Mouse (Mus musculus) natural killer cell, adult 2 months (primary cell): Measurements from ENCODE around the gene Ilf2.
A peak's percentile ranks its signal among the peaks of the same experiment; 100 is the strongest.

Experiments
- DNase-seq, 2 experiments: peaks; one replicate each; pipeline ENCODE4 v3.0.0; 2022; ENCODE audit warnings: low spot score in 2 of 2

The Ilf2 gene

DNA sequence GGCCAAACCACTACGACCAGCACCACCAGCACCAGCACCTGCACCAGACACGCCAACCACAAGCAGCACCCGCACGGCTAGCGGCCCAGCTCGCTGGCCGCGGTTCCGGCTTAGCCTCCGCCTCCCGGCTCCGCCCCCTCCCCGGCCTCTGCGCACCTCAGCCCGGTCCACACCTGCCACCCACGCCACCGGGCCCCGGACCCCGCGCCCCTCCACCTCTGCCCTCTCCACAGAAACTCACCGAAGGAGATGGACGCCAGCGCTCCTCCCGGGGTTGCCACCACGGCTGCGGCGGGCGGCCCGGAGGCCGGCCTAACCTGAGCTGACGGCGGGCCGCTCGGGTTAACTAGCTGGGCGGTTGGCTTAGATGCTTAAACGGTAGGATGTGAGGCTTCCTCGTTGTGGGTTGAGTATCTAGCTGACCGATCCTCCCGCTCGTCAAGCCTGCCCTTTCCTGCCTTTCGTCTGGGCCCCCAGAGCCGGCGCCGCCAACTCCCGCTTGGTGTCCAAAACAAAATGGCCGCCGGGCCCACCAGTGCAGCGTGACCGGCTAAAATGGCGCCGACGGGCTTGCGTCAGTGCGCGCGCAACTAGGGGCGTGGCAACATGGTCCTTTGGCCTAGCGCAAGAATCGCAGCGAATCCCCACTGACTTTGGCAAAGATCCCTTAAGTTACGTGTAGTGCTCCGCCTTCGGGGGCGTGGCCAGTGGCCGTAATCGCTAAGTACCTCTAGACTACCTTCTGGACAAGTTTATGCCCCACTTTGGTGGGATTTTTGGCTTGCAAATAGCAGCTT is 33.2 kb downstream of the Ilf2 start, which contains the start of gene Chtop:
Gene Chtop (minus strand): TSS at position 549 of the 797 bp plus-strand sequence.
- DNase-seq, result peak; percentile 99

DNA sequence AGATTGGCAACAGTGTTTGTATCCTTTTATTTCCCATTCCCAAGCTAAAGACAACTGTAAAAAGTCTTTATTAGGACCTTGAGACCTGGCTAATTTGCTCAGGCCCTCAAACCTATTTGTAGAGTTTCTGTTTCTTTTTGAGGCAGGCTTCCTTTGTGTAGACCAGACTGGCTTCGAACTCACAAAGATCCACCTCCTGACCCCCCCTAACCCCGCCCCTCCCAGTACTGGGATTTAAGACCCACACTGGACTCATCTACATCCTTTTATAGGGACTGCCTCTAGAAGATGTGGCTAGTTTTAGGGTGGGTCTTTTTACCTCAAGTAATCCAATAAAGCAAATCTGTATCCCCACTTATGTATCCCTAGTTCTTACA is 33.8 kb downstream of the Ilf2 start:
- no peak for DNase-seq

DNA sequence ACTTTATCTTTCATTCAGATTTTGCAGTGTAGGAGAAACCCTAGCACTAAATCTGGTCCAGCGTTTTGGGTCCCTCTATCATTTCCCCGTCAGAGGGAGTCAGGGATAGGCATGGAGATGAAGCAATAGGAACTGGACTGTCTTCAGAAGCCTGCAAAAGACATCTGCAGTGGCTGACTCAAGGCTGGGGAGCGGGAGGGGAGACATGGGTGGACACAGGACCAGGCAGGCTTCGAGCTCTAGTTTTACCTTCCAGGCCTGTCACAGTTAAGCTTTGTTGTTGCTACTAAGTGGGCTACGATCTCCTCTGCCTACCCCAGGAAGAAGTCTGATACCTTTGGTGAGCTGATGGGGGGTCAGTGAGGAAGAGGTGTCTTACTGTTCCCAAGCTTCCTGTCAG is 36.4 kb downstream of the Ilf2 start:
- no peak for DNase-seq

DNA sequence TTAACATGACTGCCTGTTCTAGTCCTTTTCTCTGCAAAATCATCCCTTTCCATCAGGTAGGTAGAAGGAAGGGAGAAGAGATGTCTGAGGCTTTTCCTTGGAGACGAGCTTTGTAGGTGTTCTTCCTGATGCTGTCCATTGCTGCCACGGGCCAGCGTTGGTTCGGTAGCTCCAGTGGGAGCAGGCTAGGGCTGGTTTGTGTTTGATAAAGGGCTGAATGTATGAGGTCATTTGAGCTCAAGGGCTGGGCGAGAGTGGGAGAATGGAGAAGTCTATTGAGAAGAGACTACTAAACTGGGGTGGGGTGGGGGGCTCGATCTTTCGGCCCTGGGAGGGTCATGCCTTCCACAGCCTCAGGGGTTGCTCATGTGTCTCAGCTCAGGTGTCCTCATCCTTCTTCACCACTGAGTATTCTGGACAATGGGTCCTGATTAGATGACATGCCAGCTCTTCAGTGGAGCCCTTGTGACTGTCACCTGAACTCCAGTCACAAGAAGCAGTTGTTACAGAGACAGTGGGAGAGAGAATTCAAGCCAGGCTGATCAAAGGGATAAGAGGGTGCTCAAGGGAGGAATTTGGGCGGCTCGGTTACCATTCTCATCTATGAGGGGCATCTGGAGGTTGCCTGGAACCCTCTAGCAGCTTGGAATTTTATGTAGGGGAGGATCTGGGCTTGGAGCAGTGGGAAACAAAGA is 37.2 kb downstream of the Ilf2 start:
- DNase-seq, result no peak

DNA sequence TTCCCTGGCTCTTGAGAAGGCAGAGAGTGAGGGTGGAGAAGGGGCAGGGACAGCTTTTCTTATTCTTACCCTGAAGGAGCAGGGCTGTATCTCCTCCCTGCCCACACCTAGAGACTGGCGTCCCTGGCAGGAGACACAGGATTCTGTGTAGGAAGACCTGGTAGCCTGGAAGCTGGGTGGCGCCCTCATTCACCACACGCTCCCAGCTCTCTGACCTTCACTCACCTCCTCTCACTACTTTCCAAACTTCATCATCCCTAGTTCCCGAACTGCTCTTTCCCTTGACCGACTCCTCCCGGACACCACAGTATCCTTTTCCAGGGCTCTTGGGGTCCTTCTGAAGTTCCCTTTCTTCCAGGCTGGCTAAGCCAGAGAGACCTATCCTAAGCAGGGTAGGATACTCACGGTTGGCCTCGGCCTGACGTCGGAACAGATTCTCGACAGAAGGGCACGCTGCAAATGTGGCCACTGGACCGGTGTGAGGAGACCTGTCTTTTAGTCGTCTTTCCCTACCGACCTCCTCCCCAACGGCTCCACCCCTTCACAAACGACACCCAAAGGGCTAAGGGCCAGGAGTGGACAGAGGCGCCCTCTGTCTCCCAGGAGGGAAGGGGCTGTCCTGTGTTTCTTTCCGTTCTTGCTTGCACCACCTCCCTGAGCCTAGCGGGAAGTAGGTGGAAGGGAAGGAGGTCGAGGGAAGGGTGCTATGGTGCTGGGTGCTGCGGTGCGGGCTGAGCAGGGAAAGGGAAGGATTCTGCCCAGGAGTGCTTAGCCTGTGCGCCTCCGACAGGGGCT is 38.1 kb downstream of the Ilf2 start, which contains the start of the genes S100a1 and S100a13:
Gene S100a1 (minus strand): TSS at position 597 of the 795 bp plus-strand sequence.
Gene S100a13 (plus strand): TSS at position 640 of the 795 bp plus-strand sequence.
- peak in 1 of 2 experiments; percentile 32 for DNase-seq

DNA sequence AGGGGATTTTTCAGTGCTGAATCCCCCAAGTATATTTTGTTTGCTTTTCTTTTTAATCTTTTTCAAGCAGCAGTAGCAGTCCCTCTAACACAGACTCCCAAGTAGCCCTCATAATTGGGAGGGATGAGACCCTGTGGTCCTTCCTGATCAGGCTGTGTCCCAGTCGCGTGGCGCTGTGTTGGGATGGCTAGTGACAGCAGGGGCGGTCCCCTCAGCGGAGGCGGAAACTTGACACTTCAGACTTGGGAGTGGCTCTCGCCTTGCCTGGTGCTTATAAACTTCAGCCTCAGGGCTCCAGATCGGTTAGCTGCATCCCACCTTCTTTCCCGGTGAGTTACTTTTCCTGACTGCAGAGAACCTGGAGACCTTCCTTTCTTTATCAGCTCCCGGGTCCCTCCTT is 38.8 kb downstream of the Ilf2 start:
- peak; percentile 24 to 38 for DNase-seq

DNA sequence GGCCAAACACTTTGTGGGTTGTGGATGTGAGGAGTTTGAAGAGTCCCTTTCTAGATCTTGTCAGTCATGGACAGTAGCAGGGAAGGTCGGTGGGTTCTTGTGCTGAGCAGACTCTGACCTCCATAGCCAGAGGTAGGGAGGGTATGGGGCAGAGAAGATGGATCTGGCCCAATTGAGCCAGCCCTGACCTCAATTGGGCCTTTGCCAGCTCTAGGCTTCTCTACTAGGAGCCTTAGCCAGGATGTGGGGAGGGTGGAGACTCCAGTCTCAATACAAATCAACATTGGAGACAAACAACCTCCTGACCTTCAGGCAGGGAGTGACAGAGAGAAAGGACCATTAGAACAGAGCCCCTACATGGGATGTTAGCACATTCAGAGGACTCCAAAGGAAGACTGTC is 39.3 kb downstream of the Ilf2 start:
- DNase-seq, result no peak

DNA sequence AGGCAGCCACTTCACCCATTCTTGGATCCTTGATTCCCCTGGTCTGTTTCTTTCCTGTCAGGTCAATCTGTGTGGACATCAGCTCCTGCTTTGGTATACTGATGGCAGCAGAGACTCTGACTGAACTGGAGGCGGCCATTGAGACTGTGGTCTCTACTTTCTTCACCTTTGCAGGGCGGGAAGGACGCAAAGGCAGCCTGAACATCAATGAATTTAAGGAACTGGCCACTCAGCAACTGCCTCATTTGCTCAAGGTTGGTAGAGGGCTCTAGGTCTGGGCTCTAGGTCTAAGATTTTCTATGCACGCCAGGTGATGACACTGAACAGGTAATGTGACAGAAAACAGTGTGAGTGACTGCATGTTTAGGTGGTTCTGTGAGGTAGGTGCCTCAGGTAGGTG is 39.9 kb downstream of the Ilf2 start:
- no peak for DNase-seq

DNA sequence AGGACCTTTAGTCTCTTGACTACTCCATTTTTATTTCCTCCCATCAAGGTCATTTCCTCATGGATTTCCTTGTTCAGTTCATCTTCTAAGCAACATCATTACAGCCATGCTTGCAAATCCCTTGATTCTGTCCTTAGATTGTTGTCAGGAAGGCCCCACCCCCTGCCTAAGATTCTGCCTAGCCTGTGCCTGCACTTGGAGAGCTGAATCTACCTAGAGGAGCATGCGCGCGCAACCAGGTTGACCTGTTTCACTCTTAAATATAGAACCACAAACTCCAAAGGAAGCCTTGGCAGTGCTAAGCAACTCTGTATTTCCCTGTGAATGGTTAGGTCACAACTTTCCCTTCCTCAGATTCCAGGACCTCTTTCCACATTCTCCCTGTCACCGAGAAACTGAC is 41.8 kb downstream of the Ilf2 start:
- no peak for DNase-seq

DNA sequence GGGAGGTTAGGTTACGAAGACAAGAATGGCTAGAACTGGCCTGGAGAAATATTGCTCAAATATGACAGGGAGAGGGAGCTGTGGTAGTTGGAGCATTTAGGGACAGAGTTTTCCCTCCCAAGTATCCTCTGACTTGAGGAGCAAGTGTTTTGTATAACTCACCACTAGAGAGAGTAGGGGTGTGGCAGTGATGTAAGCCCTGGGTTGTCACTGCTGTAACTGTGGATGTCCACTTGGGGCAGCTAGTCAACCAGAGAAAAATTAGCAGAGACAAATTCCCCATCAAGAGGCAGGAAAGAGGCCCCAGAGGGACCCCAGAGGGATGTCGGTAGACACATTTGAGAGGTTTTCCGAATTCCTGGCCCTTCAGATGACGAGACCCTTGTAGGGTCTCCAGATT is 49.5 kb downstream of the Ilf2 start:
- peak in 1 of 2 experiments; percentile 15 for DNase-seq

DNA sequence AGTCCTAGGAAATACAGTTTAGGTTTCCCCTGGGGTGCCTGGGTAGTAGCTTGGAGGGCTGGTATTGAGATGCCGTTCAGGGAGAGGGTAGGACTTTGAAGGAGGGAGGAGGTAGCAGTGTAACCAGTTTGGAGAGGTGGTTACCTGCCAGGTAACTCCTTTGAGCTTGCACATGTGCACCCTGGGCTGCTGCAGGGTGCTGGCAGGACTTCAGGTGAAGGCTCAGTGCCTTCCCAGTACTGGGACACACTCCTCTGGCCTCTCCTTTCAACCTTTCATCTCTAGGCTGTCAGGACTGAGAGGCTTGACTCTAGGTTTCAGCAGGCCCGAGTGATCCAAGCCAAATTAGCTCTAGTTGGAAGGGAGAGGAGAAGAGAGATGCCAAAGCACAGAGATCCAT is 50.1 kb downstream of the Ilf2 start:
- DNase-seq, result no peak

DNA sequence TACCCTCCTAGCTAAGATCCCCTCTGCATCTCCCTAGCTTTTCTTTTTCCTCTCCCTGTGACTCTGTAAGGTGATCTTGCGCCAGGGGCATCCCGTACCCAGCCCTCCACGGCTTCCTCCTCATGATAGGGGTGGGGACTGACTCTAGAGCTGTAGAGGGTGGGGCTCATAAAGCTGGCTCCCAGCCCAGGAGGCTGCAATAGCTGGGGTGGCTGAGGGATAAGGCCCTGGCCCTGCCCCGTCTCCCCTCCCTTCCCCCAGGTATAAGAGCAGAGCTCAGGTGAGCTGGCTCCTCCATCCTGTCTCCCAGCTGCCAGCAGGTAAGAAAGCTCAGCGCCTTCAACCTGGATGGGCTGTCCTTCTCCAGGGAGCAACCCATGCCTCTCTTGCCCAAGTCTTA is 50.7 kb downstream of the Ilf2 start, which contains the start of gene S100a14:
Gene S100a14 (plus strand): TSS at position 277 of the 400 bp plus-strand sequence.
- no peak for DNase-seq

DNA sequence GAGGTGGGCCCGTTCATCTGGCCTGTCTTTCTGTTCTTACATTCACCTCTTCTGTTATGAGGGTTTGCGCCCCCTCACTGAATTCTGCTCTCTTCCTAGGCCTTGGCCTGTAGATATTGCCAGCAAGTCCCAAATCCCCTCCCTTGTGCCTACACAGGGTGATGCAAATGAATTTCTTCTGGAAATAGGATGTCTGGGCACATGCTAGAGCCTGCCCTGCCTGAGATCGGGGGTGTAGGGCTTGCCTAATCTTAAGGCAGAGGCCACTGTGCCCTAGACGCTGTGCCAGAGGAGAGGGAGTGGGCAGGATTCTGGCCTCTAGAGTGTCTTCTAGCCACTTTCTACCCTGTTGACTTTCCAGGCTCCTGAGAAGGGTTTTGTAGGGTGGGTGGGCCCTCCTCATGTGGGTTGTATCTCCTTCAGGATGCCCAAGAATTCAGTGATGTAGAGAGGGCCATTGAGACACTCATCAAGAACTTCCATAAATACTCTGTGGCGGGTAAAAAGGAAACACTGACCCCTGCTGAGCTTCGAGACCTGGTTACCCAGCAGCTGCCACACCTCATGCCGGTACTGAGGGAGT is 51.5 kb downstream of the Ilf2 start:
- DNase-seq, result no peak

DNA sequence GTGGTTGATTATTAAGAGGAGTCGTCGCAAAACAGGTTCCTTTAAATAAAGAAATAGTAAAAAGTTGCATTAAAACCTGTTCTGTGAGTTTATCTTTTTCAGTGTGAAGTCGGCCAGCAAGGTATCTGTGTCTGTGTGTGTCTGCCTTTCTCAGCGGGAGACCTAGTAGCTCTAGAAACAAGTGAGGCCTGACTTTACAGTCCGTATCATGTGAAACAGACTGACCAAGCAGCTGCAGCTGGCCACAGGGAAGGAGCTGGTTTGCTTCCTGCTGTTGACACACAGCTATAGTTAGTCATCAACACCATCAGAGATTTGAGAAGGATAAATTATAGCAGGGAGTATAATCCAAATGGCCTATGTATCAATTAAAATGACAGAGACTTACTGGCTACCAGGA is 55.8 kb downstream of the Ilf2 start:
- DNase-seq, result no peak

DNA sequence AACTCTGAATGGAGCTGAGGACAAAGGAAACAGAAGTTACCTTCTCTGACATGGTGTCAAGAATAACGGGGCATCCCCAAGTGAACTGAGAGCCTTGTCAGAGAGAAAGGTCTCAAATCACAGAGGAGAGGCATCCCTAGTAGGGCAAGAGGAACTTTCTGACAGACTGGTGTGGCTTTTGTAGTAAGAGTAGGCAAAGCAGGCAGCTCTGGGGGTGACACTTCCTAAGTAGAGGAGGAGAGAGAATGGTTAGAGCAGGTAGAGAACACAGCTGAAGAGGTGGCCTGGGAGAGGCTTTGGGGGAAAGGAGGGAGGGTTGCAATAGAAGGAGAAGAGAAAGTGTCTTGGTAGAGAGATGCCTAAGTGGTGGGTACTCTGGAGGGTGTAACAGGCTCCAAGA is 59.5 kb downstream of the Ilf2 start:
- no peak for DNase-seq

DNA sequence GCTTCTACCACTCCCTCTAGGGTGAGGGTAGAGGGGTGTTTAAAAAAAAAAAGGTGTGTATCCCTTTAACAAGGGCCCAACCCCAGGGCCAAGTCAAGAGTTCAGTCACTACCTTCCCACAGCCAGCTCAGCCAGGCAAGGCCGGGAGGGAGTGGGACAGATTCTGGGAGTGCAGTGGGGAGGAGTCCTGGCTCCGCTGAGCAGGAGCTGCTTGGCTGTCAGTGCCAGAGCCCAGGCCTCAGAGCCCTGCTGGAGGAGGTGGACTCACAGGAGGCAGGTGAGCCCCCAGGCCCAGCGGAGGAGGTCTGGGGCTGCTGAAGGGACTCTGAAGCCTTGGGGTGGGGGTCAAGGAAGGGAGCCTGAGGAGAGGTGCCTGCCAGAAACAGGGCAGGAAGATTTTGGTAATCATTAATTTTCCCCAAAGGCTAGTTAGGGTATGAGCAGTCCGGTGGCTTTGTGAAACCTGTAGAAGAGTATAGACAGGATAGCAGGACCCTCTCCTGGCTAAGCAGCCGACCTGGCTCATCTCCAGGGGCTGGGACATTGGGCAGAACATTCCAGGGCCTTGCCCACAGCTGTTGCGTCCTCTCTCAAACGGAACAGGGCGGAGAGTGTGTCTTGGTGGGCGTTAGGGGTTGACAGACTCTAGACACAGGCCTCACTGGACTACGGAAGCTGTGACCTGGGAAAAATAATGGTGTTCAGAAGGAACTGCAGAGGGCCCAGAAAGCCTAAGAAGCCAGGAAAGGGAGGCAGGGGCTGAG is 61.4 kb downstream of the Ilf2 start, which contains the start of gene S100a16:
Gene S100a16 (plus strand): TSS at position 114 of the 764 bp plus-strand sequence.
- no peak for DNase-seq

DNA sequence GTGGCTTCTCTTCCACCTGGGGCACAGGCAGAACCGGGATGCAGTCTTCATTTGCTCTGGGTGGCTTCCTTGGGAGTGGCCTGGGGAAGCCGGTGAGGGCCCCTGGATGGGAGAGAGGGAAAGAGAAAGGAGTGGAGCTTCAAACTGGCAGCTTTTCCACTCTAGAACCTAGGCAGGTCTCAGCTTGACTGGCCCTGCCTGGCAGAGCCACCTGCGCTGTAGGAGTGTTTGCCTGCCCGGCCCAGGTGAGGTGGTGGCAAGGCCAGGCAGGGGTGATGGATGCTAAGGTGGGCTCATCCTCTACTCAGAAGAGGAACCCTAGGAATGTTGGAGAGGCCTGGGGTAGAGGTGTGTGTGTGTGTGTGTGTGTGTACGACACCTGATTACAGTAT is 62.0 kb downstream of the Ilf2 start:
- DNase-seq, result no peak
